Mouse (Mus musculus) heart, adult 8-10 months (tissue): Measurements from ENCODE around the gene Pold2. TPM values are rescaled to one million over a fixed set of nuclear protein-coding genes. Genes with fewer than 3 reads are reported as not detected.

Source experiments
- DNase-seq: peaks from one replicate; pipeline ENCODE4 v3.0.0; 2022; ENCODE audit warnings: low spot score
- total RNA-seq, 4 experiments: library from RNA; stranded (reverse); gene quantifications; 2 replicates each; pipeline ENCODE4 v1.2.4; 2022

The Pold2 gene
- total RNA-seq, 4 experiments from 2014 or later = 33.1 to 50.4 (median 39.8) TPM

- DNase-seq = no peak
Observed at GRCm38 (mm10) chr11:5825432-5825831, 52.7 kb downstream of the Pold2 start.

Other genes with a start within 250 kb of the Pold2 start
- gene Mrps24, start 162.6 kb downstream of the Pold2 start, total RNA-seq = 100 to 1,000 TPM; 148 to 162 (median 150) TPM
- gene Urgcp, start 115.9 kb downstream of the Pold2 start, total RNA-seq = 10 to 100 TPM; 57.3 to 69.8 (median 58.6) TPM
- gene Dbnl, start 89.8 kb downstream of the Pold2 start, total RNA-seq = 10 to 100 TPM; 26.4 to 33.1 (median 28.8) TPM
- 1,000 to 10,000 TPM in 2 of 4 experiments, 100 to 1,000 TPM in 2; 838 to 1,132 (median 977) TPM for gene Pgam2, start 74.6 kb downstream of the Pold2 start, total RNA-seq
- 1 to 10 TPM; 1.8 to 3.3 (median 2.8) TPM for gene Polm, start 40.3 kb downstream of the Pold2 start, total RNA-seq
- gene Aebp1, start 16.3 kb downstream of the Pold2 start, total RNA-seq = 10 to 100 TPM; 14.9 to 28.0 (median 19.4) TPM
- gene Myl7, start 20.5 kb upstream of the Pold2 start, total RNA-seq = 100 to 1,000 TPM; 455 to 787 (median 725) TPM
- gene Gck, start 71.8 kb upstream of the Pold2 start, total RNA-seq = 10 to 100 TPM; 15.2 to 30.8 (median 18.1) TPM
- 10 to 100 TPM; 54.8 to 67.3 (median 62.1) TPM for gene Ykt6, start 77.4 kb upstream of the Pold2 start, total RNA-seq
- 10 to 100 TPM in 2 of 4 experiments, 1 to 10 TPM in 2; 6.5 to 14.8 (median 10.1) TPM for gene Camk2b, start 188.1 kb upstream of the Pold2 start, total RNA-seq